Mouse (Mus musculus) intestine, embryonic 14.5 days (tissue): Measurements from ENCODE around the gene Cadm1. TPM values are rescaled to one million over a fixed set of nuclear protein-coding genes. Genes with fewer than 3 reads are reported as not detected.
A peak's percentile ranks its signal among the peaks of the same experiment; 100 is the strongest.

ENCODE experiments used
- ATAC-seq: fragments of 200-750 bp; cut with Nextera tagmentation; replicated peaks from 2 replicates; pipeline ENCODE4 v1.8.0; 2017; ENCODE audit warnings: low read depth, moderate number of reproducible peaks, moderate TSS enrichment, moderate library complexity; ENCODE audit not compliant: low FRiP score, low TSS enrichment
- DNase-seq: peaks from one replicate; pipeline ENCODE4 v3.0.0-alpha.2; 2018; ENCODE audit warnings: low spot score
- H3K27ac ChIP-seq: fragments of 300-500 bp; sonication (generic); 2 replicates; pipeline ENCODE4 v1.5.1; 2014; ENCODE audit warnings: low read depth, mild to moderate bottlenecking, control low read depth
- H3K27me3 ChIP-seq: fragments of 300-500 bp; sonication (generic); replicated peaks from 2 replicates; pipeline ENCODE4 v1.6.1; 2014; ENCODE audit warnings: low read length, control low read depth; ENCODE audit not compliant: control insufficient read depth, insufficient read depth
- H3K36me3 ChIP-seq: fragments of 300-500 bp; sonication (generic); 2 replicates; pipeline ENCODE4 v1.6.1; 2014; ENCODE audit warnings: low read length, control low read depth; ENCODE audit not compliant: control insufficient read depth, insufficient read depth
- H3K4me1 ChIP-seq: fragments of 300-500 bp; sonication (generic); replicated peaks from 2 replicates; pipeline ENCODE4 v1.6.1; 2014; ENCODE audit warnings: low read length, control low read depth, mixed read lengths; ENCODE audit not compliant: control insufficient read depth, insufficient read depth
- H3K4me2 ChIP-seq: fragments of 300-500 bp; sonication (generic); 2 replicates; pipeline ENCODE4 v1.6.1; 2014; ENCODE audit warnings: low read length
- H3K4me3 ChIP-seq: fragments of 300-500 bp; sonication (generic); 2 replicates; pipeline ENCODE4 v1.5.1; 2014; ENCODE audit warnings: low read depth, low read length, control low read depth, mixed read lengths
- H3K9ac ChIP-seq: fragments of 300-500 bp; sonication (generic); 2 replicates; pipeline ENCODE4 v1.6.1; 2014; ENCODE audit warnings: mild to moderate bottlenecking, low read length
- H3K9me3 ChIP-seq: fragments of 300-500 bp; sonication (generic); 2 replicates; pipeline ENCODE4 v1.6.1; 2016; ENCODE audit warnings: low read length, control low read depth; ENCODE audit not compliant: control insufficient read depth
- WGBS: fragments of 180-500 bp; shearing (Covaris S2); extraction: QIAGEN DNeasy Blood & Tissue Kit; methylation state at CpG from one replicate; pipeline ENCODE4 v1.1.7; 2014; 5-methylcytosine and 5-hydroxymethylcytosine counted together
- polyA plus RNA-seq: library from polyadenylated mRNA; unstranded; fragments of >200 nt; fragmentation: Nextera tagmentation; extraction: Ambion mirVana; gene quantifications from 2 replicates; pipeline ENCODE4 v1.2.1, GENCODE M21; 2014

Cadm1 gene
- polyA plus RNA-seq, 1 experiment from 2014 or later = 74.7 TPM

GRCm38 (mm10) chr9:47752516-47752915 lies 222.5 kb downstream of the Cadm1 start:
- H3K4me3 ChIP-seq = no peak overlapping the region

GRCm38 (mm10) chr9:47753127-47753526 lies 223.2 kb downstream of the Cadm1 start:
- no peak overlapping the region for H3K4me3 ChIP-seq
- H3K4me2 ChIP-seq = no peak overlapping the region

More at GRCm38 (mm10) chr9:47752516-47752915, 222.5 kb downstream of the Cadm1 start:
- 41% methylated on average over 5 of the region's 5 CpGs for WGBS
- Histone ChIP-seq H3K4me1 (0 out of 2 replicates have a peak, but pooled peaks cover 3% of the 10 kb centered on the region), H3K27me3 (no peaks in the 10 kb centered on the region), H3K9me3 (no peaks in the 10 kb centered on the region), H3K27ac (no peak overlapping the region), H3K9ac (no peak overlapping the region), H3K4me2 (no peak overlapping the region), H3K36me3 (no peaks in the 10 kb centered on the region)
- no peak for ATAC-seq
- DNase-seq = no peak

GRCm38 (mm10) chr9:47755119-47755518 lies 225.1 kb downstream of the Cadm1 start:
- ATAC-seq (no peak), DNase-seq (no peak)
- Histone ChIP-seq H3K4me2 (no peak overlapping the region), H3K27ac (no peak overlapping the region), H3K27me3 (no peaks in the 10 kb centered on the region), H3K9ac (no peak overlapping the region), H3K4me3 (no peak overlapping the region), H3K4me1 (0 out of 2 replicates have a peak, but pooled peaks cover 3% of the 10 kb centered on the region), H3K36me3 (no peaks in the 10 kb centered on the region), H3K9me3 (no peaks in the 10 kb centered on the region)
- WGBS = 65% methylated on average over 12 of the region's 12 CpGs

More at GRCm38 (mm10) chr9:47753127-47753526, 223.2 kb downstream of the Cadm1 start:
- Histone ChIP-seq H3K36me3 (no peaks in the 10 kb centered on the region), H3K27me3 (no peaks in the 10 kb centered on the region), H3K27ac (no peak overlapping the region), H3K4me1 (0 out of 2 replicates have a peak, but pooled peaks cover 3% of the 10 kb centered on the region), H3K9me3 (no peaks in the 10 kb centered on the region), H3K9ac (no peak overlapping the region)
- DNase-seq (no peak), ATAC-seq (no peak)
- WGBS = 76% methylated on average over 7 of the region's 7 CpGs

GRCm38 (mm10) chr9:47757798-47758197 lies 227.8 kb downstream of the Cadm1 start:
- DNase-seq = no peak

GRCm38 (mm10) chr9:47758320-47758719 lies 228.3 kb downstream of the Cadm1 start:
- WGBS = 56% methylated on average over 3 of the region's 3 CpGs
- H3K27me3 ChIP-seq = no peaks in the 10 kb centered on the region
- ATAC-seq = no peak

More at GRCm38 (mm10) chr9:47757798-47758197, 227.8 kb downstream of the Cadm1 start:
- Histone ChIP-seq H3K4me3 (no peak overlapping the region), H3K36me3 (no peaks in the 10 kb centered on the region), H3K27ac (no peak overlapping the region), H3K4me2 (no peak overlapping the region), H3K4me1 (no peaks in the 10 kb centered on the region), H3K9ac (no peak overlapping the region), H3K27me3 (no peaks in the 10 kb centered on the region), H3K9me3 (no peaks in the 10 kb centered on the region)
- ATAC-seq = no peak
- 84% methylated on average over 2 of the region's 2 CpGs for WGBS

GRCm38 (mm10) chr9:47759807-47760206 lies 229.8 kb downstream of the Cadm1 start:
- no peak overlapping the region for H3K27ac ChIP-seq
- no peak for DNase-seq
- H3K36me3 ChIP-seq = no peaks in the 10 kb centered on the region
- peaks cover 4% of the 10 kb centered on the region for H3K4me1 ChIP-seq
- no peaks in the 10 kb centered on the region for H3K27me3 ChIP-seq
- ATAC-seq = no peak
- H3K4me3 ChIP-seq = no peak overlapping the region
- H3K4me2 ChIP-seq = no peak overlapping the region
- H3K9me3 ChIP-seq = no peaks in the 10 kb centered on the region
- 72% methylated on average over 7 of the region's 7 CpGs for WGBS
- no peak overlapping the region for H3K9ac ChIP-seq

More at GRCm38 (mm10) chr9:47758320-47758719, 228.3 kb downstream of the Cadm1 start:
- no peak overlapping the region for H3K9ac ChIP-seq
- DNase-seq = no peak
- no peak overlapping the region for H3K4me3 ChIP-seq
- H3K9me3 ChIP-seq = no peaks in the 10 kb centered on the region
- no peak overlapping the region for H3K4me2 ChIP-seq
- H3K27ac ChIP-seq = no peak overlapping the region
- H3K4me1 ChIP-seq = no peaks in the 10 kb centered on the region
- no peaks in the 10 kb centered on the region for H3K36me3 ChIP-seq

GRCm38 (mm10) chr9:47761601-47762000 lies 231.6 kb downstream of the Cadm1 start:
- Histone ChIP-seq H3K4me2 (no peak overlapping the region), H3K4me1 (peaks cover 20% of the 10 kb centered on the region), H3K27me3 (no peaks in the 10 kb centered on the region), H3K9me3 (no peaks in the 10 kb centered on the region), H3K36me3 (no peaks in the 10 kb centered on the region), H3K9ac (no peak overlapping the region), H3K27ac (no peak overlapping the region), H3K4me3 (no peak overlapping the region)
- no peak for ATAC-seq
- DNase-seq = no peak
- WGBS = 87% methylated on average over 5 of the region's 5 CpGs

GRCm38 (mm10) chr9:47762913-47763312 lies 232.9 kb downstream of the Cadm1 start:
- no peak overlapping the region for H3K9ac ChIP-seq
- H3K4me2 ChIP-seq = no peak overlapping the region
- no peaks in the 10 kb centered on the region for H3K9me3 ChIP-seq
- H3K36me3 ChIP-seq = no peaks in the 10 kb centered on the region
- WGBS = 66% methylated on average over 5 of the region's 5 CpGs
- peaks cover 20% of the 10 kb centered on the region for H3K4me1 ChIP-seq
- DNase-seq (no peak), ATAC-seq (no peak)
- H3K4me3 ChIP-seq = no peak overlapping the region
- H3K27me3 ChIP-seq = no peaks in the 10 kb centered on the region
- no peak overlapping the region for H3K27ac ChIP-seq

GRCm38 (mm10) chr9:47764920-47765319 lies 234.9 kb downstream of the Cadm1 start:
- H3K27ac ChIP-seq = no peak overlapping the region
- H3K4me3 ChIP-seq = no peak overlapping the region
- H3K36me3 ChIP-seq = no peaks in the 10 kb centered on the region
- H3K9ac ChIP-seq = no peak overlapping the region
- peak overlapping the region; percentile 26; the same call in 1 of the 2 replicates for H3K4me2 ChIP-seq
- DNase-seq (no peak), ATAC-seq (no peak)
- H3K4me1 ChIP-seq = peaks cover 20% of the 10 kb centered on the region
- WGBS = 21% methylated on average over 5 of the region's 5 CpGs
- H3K9me3 ChIP-seq = no peaks in the 10 kb centered on the region
- no peaks in the 10 kb centered on the region for H3K27me3 ChIP-seq
